Mouse (Mus musculus): Measurements from ENCODE around the gene Naglu. TPM values are rescaled to one million over a fixed set of nuclear protein-coding genes. Genes with fewer than 3 reads are reported as not detected.

Gene Naglu
- total RNA-seq, 2 experiments from 2014 or later = 6.0 to 12.0 TPM

GRCm38 (mm10) chr11:101082208-101083082 lies 12.6 kb downstream of the Naglu start, which contains the start of gene Coasy:
Gene Coasy (plus strand): TSS chr11:101082565.
- peak; percentile 70 for ATAC-seq (replicated peaks; ENCODE audit: poor library complexity)

- ATAC-seq (replicated peaks; ENCODE audit: poor library complexity) = 0 out of 2 replicates have a peak, but pooled peaks have one; percentile 10
These were observed 13.4 kb downstream of the Naglu start for GRCm38 (mm10) chr11:101083083-101083697.

GRCm38 (mm10) chr11:101084246-101084645 lies 14.4 kb downstream of the Naglu start:
- ATAC-seq (replicated peaks; ENCODE audit: poor library complexity) = no peak

GRCm38 (mm10) chr11:101084811-101085210 lies 15.0 kb downstream of the Naglu start:
- ATAC-seq (replicated peaks; ENCODE audit: poor library complexity) = no peak

- ATAC-seq (replicated peaks; ENCODE audit: poor library complexity) = no peak
These were observed 16.0 kb downstream of the Naglu start for GRCm38 (mm10) chr11:101085617-101086322.

GRCm38 (mm10) chr11:101086323-101086674 lies 16.5 kb downstream of the Naglu start:
- ATAC-seq (replicated peaks; ENCODE audit: poor library complexity) = no peak

- peak; percentile 60 for ATAC-seq (replicated peaks; ENCODE audit: poor library complexity)
These were observed 17.2 kb downstream of the Naglu start, which contains the start of gene Mlx for GRCm38 (mm10) chr11:101086756-101087681. Gene Mlx (plus strand): TSS chr11:101087277.

- ATAC-seq (replicated peaks; ENCODE audit: poor library complexity) = no peak
These were observed 17.9 kb downstream of the Naglu start for GRCm38 (mm10) chr11:101087682-101088055.

- ATAC-seq (replicated peaks; ENCODE audit: poor library complexity) = 0 out of 2 replicates have a peak, but pooled peaks have one; percentile 8
These were observed 20.1 kb downstream of the Naglu start for GRCm38 (mm10) chr11:101089931-101090330.

- no peak for ATAC-seq (replicated peaks; ENCODE audit: poor library complexity)
These were observed 25.1 kb downstream of the Naglu start for GRCm38 (mm10) chr11:101094930-101095313.

- ATAC-seq (replicated peaks; ENCODE audit: poor library complexity) = peak; percentile 97
These were observed 25.7 kb downstream of the Naglu start, which contains the start of gene Psmc3ip for GRCm38 (mm10) chr11:101095314-101096024. Gene Psmc3ip (minus strand): TSS chr11:101095436.

- ATAC-seq (replicated peaks; ENCODE audit: poor library complexity) = no peak
These were observed 28.4 kb downstream of the Naglu start for GRCm38 (mm10) chr11:101098231-101098630.

- ATAC-seq (replicated peaks; ENCODE audit: poor library complexity) = no peak
These were observed 33.2 kb downstream of the Naglu start for GRCm38 (mm10) chr11:101103011-101103410.

- ATAC-seq (replicated peaks; ENCODE audit: poor library complexity) = no peak
These were observed 39.5 kb downstream of the Naglu start for GRCm38 (mm10) chr11:101109351-101109750.

- no peak for ATAC-seq (replicated peaks; ENCODE audit: poor library complexity)
These were observed 40.9 kb downstream of the Naglu start for GRCm38 (mm10) chr11:101110708-101111107.

GRCm38 (mm10) chr11:101111178-101111577 lies 41.4 kb downstream of the Naglu start:
- no peak for ATAC-seq (replicated peaks; ENCODE audit: poor library complexity)

- ATAC-seq (replicated peaks; ENCODE audit: poor library complexity) = no peak
These were observed 42.4 kb downstream of the Naglu start for GRCm38 (mm10) chr11:101112186-101112585.

- ATAC-seq (replicated peaks; ENCODE audit: poor library complexity) = peak; percentile 38
These were observed 45.8 kb downstream of the Naglu start for GRCm38 (mm10) chr11:101115564-101115963.

- no peak for ATAC-seq (replicated peaks; ENCODE audit: poor library complexity)
These were observed 48.3 kb downstream of the Naglu start for GRCm38 (mm10) chr11:101118105-101118504.
